ENCODE assay signal across 32 mouse cellular contexts in genomic region chr8:46143470-46143869, GRCm38 (mm10). TPM values are rescaled to one million over a fixed set of nuclear protein-coding genes. Genes with fewer than 3 reads are reported as not detected.
DNase-seq lines count a peak whose midpoint lies in the region; ATAC-seq lines count a peak whose summit lies in the region.
"Had no signal": no experiment of that assay in that cellular context is flagged by ENCODE, and none has a peak within 500 bp of the region (broad histone marks: within the 10 kb centered on the region; RNA-seq: fewer than 3 reads in every experiment).

No protein-coding gene starts in this region.

- H3K36me3 ChIP-seq in hindbrain, embryonic 15.5 days = no peaks in the 10 kb centered on the region
- no peaks in the 10 kb centered on the region for H3K36me3 ChIP-seq in hindbrain, embryonic 10.5 days
- H3K36me3 ChIP-seq: embryonic facial prominence, embryonic 13.5 days; forebrain, embryonic 12.5 days; heart, embryonic 12.5 days; hindbrain, embryonic 12.5 days; kidney, embryonic 15.5 days; limb, embryonic 10.5 days; lung, embryonic 15.5 days; neural tube, embryonic 15.5 days; stomach, embryonic 15.5 days had no signal

- peaks cover 4% of the 10 kb centered on the region; the same call in 1 of the 2 replicates for H3K4me1 ChIP-seq in hindbrain, embryonic 15.5 days (replicated peaks)
- peaks cover 15% of the 10 kb centered on the region for H3K4me1 ChIP-seq in hindbrain, embryonic 10.5 days (replicated peaks)
- H3K4me1 ChIP-seq: stomach, embryonic 15.5 days had no signal

- no peak for DNase-seq in hindbrain, embryonic 10.5 days (ENCODE audit: low spot score)
- peak; percentile 16 for DNase-seq in CD4-positive helper T cell, adult 2 months (ENCODE audit: low read depth, low spot score)
- no peak for DNase-seq in gastrocnemius, postnatal 14 days
- no peak for DNase-seq in lung, adult 18-20 months
- DNase-seq in adrenal gland, adult 2 months = no peak
- DNase-seq: adrenal gland, postnatal 36 days; B cell, adult 2 months; cerebellum, adult 9-11 months; gastrocnemius, postnatal 10 days; heart, adult 11 months; heart, postnatal 14 days; kidney, adult 11 months; kidney, postnatal 36 days; lung, postnatal 36 days; right cerebral cortex, adult 18-20 months; right cerebral cortex, postnatal 4 days; thymus, adult 2 months; thymus, postnatal 4 days had no signal

- no peaks in the 10 kb centered on the region for H3K9me3 ChIP-seq in hindbrain, embryonic 15.5 days
- H3K9me3 ChIP-seq in hindbrain, embryonic 10.5 days = no peaks in the 10 kb centered on the region
- H3K9me3 ChIP-seq: embryonic facial prominence, embryonic 13.5 days; forebrain, embryonic 12.5 days; heart, embryonic 12.5 days; hindbrain, embryonic 12.5 days; kidney, embryonic 15.5 days; limb, embryonic 10.5 days; lung, embryonic 15.5 days; neural tube, embryonic 15.5 days; stomach, embryonic 15.5 days had no signal

- WGBS in hindbrain, embryonic 15.5 days = 66% methylated on average over 5 of the region's 5 CpGs
- WGBS in hindbrain, embryonic 10.5 days = 67% methylated on average over 5 of the region's 5 CpGs

- 0 out of 2 replicates have a peak, but pooled peaks have one; percentile 18 for ATAC-seq in hindbrain, embryonic 15.5 days (ENCODE audit: low FRiP score, low read depth)
- ATAC-seq in common myeloid progenitor, adult 5-6 weeks (replicated peaks; ENCODE audit: low read depth, poor library complexity, severe bottlenecking) = peak; percentile 16; the same call in 1 of the 2 replicates
- peak; percentile 30; the same call in 1 of the 2 replicates for ATAC-seq in megakaryocyte progenitor cell, adult 5-6 weeks (replicated peaks; ENCODE audit: poor library complexity)

- H3K9ac ChIP-seq in hindbrain, embryonic 15.5 days = no peak overlapping the region
- H3K9ac ChIP-seq: embryonic facial prominence, embryonic 13.5 days; forebrain, embryonic 12.5 days; heart, embryonic 12.5 days; hindbrain, embryonic 12.5 days; kidney, embryonic 15.5 days; lung, embryonic 15.5 days; neural tube, embryonic 15.5 days; stomach, embryonic 15.5 days had no signal

- H3K27me3 ChIP-seq in hindbrain, embryonic 15.5 days = no peaks in the 10 kb centered on the region
- no peaks in the 10 kb centered on the region for H3K27me3 ChIP-seq in hindbrain, embryonic 10.5 days (ENCODE audit: insufficient read depth, poor library complexity, severe bottlenecking)
- H3K27me3 ChIP-seq: embryonic facial prominence, embryonic 13.5 days; forebrain, embryonic 12.5 days; heart, embryonic 12.5 days; hindbrain, embryonic 12.5 days; kidney, embryonic 15.5 days; lung, embryonic 15.5 days; neural tube, embryonic 15.5 days; stomach, embryonic 15.5 days had no signal

- intact Hi-C loops in gastrocnemius, postnatal 14 days (cut with DNase I; ENCODE audit: low total_unique reads) = no loop called here

- no peak overlapping the region for H3K4me3 ChIP-seq in hindbrain, embryonic 15.5 days
- no peak overlapping the region for H3K4me3 ChIP-seq in hindbrain, embryonic 10.5 days
- H3K4me3 ChIP-seq: embryonic facial prominence, embryonic 13.5 days; erythroblast, embryonic 14.5 days; forebrain, embryonic 12.5 days; heart, embryonic 12.5 days; hindbrain, embryonic 12.5 days; kidney, embryonic 15.5 days; limb, embryonic 10.5 days; lung, embryonic 15.5 days; neural tube, embryonic 15.5 days; stomach, embryonic 15.5 days had no signal

- no peak overlapping the region for H3K4me2 ChIP-seq in hindbrain, embryonic 15.5 days
- H3K4me2 ChIP-seq: embryonic facial prominence, embryonic 13.5 days; forebrain, embryonic 12.5 days; heart, embryonic 12.5 days; hindbrain, embryonic 12.5 days; kidney, embryonic 15.5 days; lung, embryonic 15.5 days; midbrain, embryonic 11.5 days; neural tube, embryonic 15.5 days; stomach, embryonic 15.5 days had no signal

- H3K27ac ChIP-seq in hindbrain, embryonic 15.5 days (replicated peaks) = no peak overlapping the region
- H3K27ac ChIP-seq in hindbrain, embryonic 10.5 days = no peak overlapping the region
- H3K27ac ChIP-seq: embryonic facial prominence, embryonic 13.5 days; forebrain, embryonic 12.5 days; hindbrain, embryonic 12.5 days; kidney, embryonic 15.5 days; limb, embryonic 10.5 days; lung, embryonic 15.5 days; neural tube, embryonic 15.5 days; stomach, embryonic 15.5 days had no signal

RNA-seq across cellular contexts. Expression of gene Cfap97, which starts 8.1 kb away (rescaled TPM):
- polyA plus RNA-seq in hindbrain, embryonic 15.5 days (2015; fragmentation: Nextera tagmentation; extraction: Ambion mirVana) = 21.3 and 22.4 TPM in 2 replicates
- polyA plus RNA-seq in hindbrain, embryonic 10.5 days (2016; fragmentation: Nextera tagmentation; extraction: Ambion mirVana) = 14.9 and 19.8 TPM in 2 replicates
- 29.2 and 40.7 TPM in 2 replicates for total RNA-seq in common myeloid progenitor, adult 5-6 weeks (2017)
- total RNA-seq in megakaryocyte progenitor cell, adult 5-6 weeks (2015) = 31.3 and 31.7 TPM in 2 replicates
- 23.7 and 27.8 TPM in 2 replicates for total RNA-seq in megakaryocyte progenitor cell, adult 5-6 weeks (2017)
- 10 to 100 TPM; 11.2 to 12.0 TPM for total RNA-seq in gastrocnemius, postnatal 14 days (2021)
- total RNA-seq in adrenal gland, adult 2 months (2021) = 10 to 100 TPM; 16.1 to 19.5 TPM
- 1.5 and 2.1 TPM in 2 replicates for polyA plus RNA-seq in adrenal gland, adult 2 months (2012; rRNA removed)

RNA-seq across cellular contexts. Expression of gene Snx25, which starts 8.5 kb away (rescaled TPM):
- polyA plus RNA-seq in hindbrain, embryonic 15.5 days (2015; fragmentation: Nextera tagmentation; extraction: Ambion mirVana) = 10.9 and 11.2 TPM in 2 replicates
- 2.9 and 4.1 TPM in 2 replicates for polyA plus RNA-seq in hindbrain, embryonic 10.5 days (2016; fragmentation: Nextera tagmentation; extraction: Ambion mirVana)
- total RNA-seq in common myeloid progenitor, adult 5-6 weeks (2017) = 10.9 and 12.3 TPM in 2 replicates
- 11.7 and 11.9 TPM in 2 replicates for total RNA-seq in megakaryocyte progenitor cell, adult 5-6 weeks (2015)
- 8.9 and 9.7 TPM in 2 replicates for total RNA-seq in megakaryocyte progenitor cell, adult 5-6 weeks (2017)
- total RNA-seq in gastrocnemius, postnatal 14 days (2021) = 1 to 10 TPM; 6.0 to 6.1 TPM
- total RNA-seq in adrenal gland, adult 2 months (2021) = 10 to 100 TPM; 14.1 to 20.9 TPM
- polyA plus RNA-seq in adrenal gland, adult 2 months (2012; rRNA removed) = 2.3 and 2.5 TPM in 2 replicates
